In the genomic region with DNA sequence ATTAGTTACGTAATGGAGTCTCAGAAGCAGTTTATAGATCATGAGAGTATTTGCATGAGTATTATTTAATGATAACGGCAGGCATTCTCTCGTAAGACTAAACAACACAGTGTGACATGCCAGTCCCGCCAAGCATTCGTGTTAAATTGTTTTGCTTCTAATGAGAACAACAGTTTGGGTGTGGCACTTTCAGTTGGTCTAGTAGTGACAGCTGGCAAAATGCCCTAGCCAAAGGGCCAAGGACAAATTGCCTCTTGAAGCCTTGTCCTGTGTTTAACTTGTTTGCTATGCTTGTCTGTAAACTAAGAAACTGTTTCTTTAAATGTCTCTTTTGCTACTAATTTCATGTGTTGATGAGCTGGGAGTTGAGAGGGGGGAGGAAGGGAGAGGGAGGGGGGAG, we compare ENCODE assay signal across 23 mouse cellular contexts. TPM values are rescaled to one million over a fixed set of nuclear protein-coding genes. Genes with fewer than 3 reads are reported as not detected.
DNase-seq lines count a peak whose midpoint lies in the region; ATAC-seq and TF ChIP-seq lines count a peak whose summit lies in the region.
"Had no signal": no experiment of that assay in that cellular context is flagged by ENCODE, and none has a peak within 500 bp of the region (broad histone marks: within the 10 kb centered on the region; RNA-seq: fewer than 3 reads in every experiment).

No protein-coding gene starts in this region.

- H3K4me1 ChIP-seq in kidney, adult 2 months (ENCODE audit: control insufficient read depth, insufficient read depth, low read length) = no peaks in the 10 kb centered on the region
- H3K4me1 ChIP-seq in kidney, embryonic 16.5 days (ENCODE audit: insufficient read depth, low read length) = no peaks in the 10 kb centered on the region
- H3K4me1 ChIP-seq: forebrain, embryonic 15.5 days; liver, embryonic 12.5 days; megakaryocyte, embryonic 14.5 days; neural tube, embryonic 13.5 days had no signal

- H3K9me3 ChIP-seq in kidney, embryonic 16.5 days (ENCODE audit: low read length) = no peaks in the 10 kb centered on the region
- H3K9me3 ChIP-seq: embryonic facial prominence, embryonic 10.5 days; forebrain, embryonic 15.5 days; limb, embryonic 13.5 days; liver, embryonic 12.5 days; lung, embryonic 15.5 days; midbrain, embryonic 15.5 days; neural tube, embryonic 13.5 days had no signal

- no peak for ATAC-seq in kidney, embryonic 16.5 days (ENCODE audit: low FRiP score, low TSS enrichment)
- ATAC-seq in megakaryocyte-erythroid progenitor cell, adult 5-6 weeks (replicated peaks; ENCODE audit: low FRiP score, low TSS enrichment, poor library complexity, severe bottlenecking) = peak; percentile 70; the same call in 1 of the 2 replicates
- ATAC-seq: forebrain, embryonic 15.5 days; hindbrain, postnatal 0 days; intestine, embryonic 16.5 days; liver, embryonic 12.5 days; midbrain, embryonic 15.5 days had no signal

- peak; percentile 30 for DNase-seq in adrenal gland, adult 2 months
- no peak for DNase-seq in adrenal gland, postnatal 4 days (ENCODE audit: low spot score in 2 of 2)
- peak; percentile 23 for DNase-seq in kidney, adult 2 months
- DNase-seq in lung, postnatal 10 days = peak; percentile 25
- no peak for DNase-seq in lung, postnatal 25 days (ENCODE audit: low spot score)
- no peak for DNase-seq in layer of hippocampus, postnatal 25 days (ENCODE audit: extremely low spot score in 1 of 2, low spot score in 1 of 2)
- DNase-seq: cerebellum, adult 11-12 months; gastrocnemius, postnatal 14 days; thymus, postnatal 14 days had no signal

- no peak overlapping the region for H3K4me2 ChIP-seq in kidney, embryonic 16.5 days (replicated peaks; ENCODE audit: low read depth, low read length)
- H3K4me2 ChIP-seq: forebrain, embryonic 15.5 days; limb, embryonic 13.5 days; liver, embryonic 12.5 days; lung, embryonic 15.5 days; midbrain, embryonic 15.5 days; neural tube, embryonic 13.5 days had no signal

- TF ChIP-seq CTCF in kidney, adult 2 months (conservative IDR thresholded peaks at IDR 0.05; ENCODE audit: insufficient read depth, insufficient read length, low read depth, low read length) = no peak

- no peaks in the 10 kb centered on the region for H3K27me3 ChIP-seq in kidney, adult 2 months (replicated peaks; ENCODE audit: control insufficient read depth, insufficient read depth, low read length)
- H3K27me3 ChIP-seq in kidney, embryonic 16.5 days (ENCODE audit: insufficient read depth, low read length) = 0 out of 2 replicates have a peak, but pooled peaks cover under 1% of the 10 kb centered on the region
- H3K27me3 ChIP-seq: forebrain, embryonic 15.5 days; limb, embryonic 13.5 days; lung, embryonic 15.5 days; megakaryocyte, embryonic 14.5 days; midbrain, embryonic 15.5 days; neural tube, embryonic 13.5 days had no signal

- H3K4me3 ChIP-seq in kidney, adult 2 months (ENCODE audit: insufficient read depth, low read depth, low read length) = no peak overlapping the region
- no peak overlapping the region for H3K4me3 ChIP-seq in kidney, embryonic 16.5 days (ENCODE audit: low read length)
- H3K4me3 ChIP-seq: embryonic facial prominence, embryonic 10.5 days; forebrain, embryonic 15.5 days; limb, embryonic 13.5 days; liver, embryonic 12.5 days; lung, embryonic 15.5 days; megakaryocyte, embryonic 14.5 days; midbrain, embryonic 15.5 days; myocyte; neural tube, embryonic 13.5 days had no signal

- no peak overlapping the region for H3K27ac ChIP-seq in kidney, adult 2 months (ENCODE audit: insufficient read depth, low read depth, low read length)
- H3K27ac ChIP-seq in kidney, embryonic 16.5 days (ENCODE audit: low read length) = no peak overlapping the region
- H3K27ac ChIP-seq: embryonic facial prominence, embryonic 10.5 days; forebrain, embryonic 15.5 days; hindbrain, postnatal 0 days; kidney, postnatal 0 days; limb, embryonic 13.5 days; liver, embryonic 12.5 days; lung, embryonic 15.5 days; midbrain, embryonic 15.5 days; neural tube, embryonic 13.5 days had no signal

- WGBS in kidney, adult 2 months = 72% methylated on average over 5 of the region's 5 CpGs
- 82% methylated on average over 5 of the region's 5 CpGs for WGBS in kidney, embryonic 16.5 days

- no peak for TF ChIP-seq POLR2A in kidney, adult 2 months (IDR thresholded peaks at IDR 0.05; ENCODE audit: low read depth, low read length)

- no peaks in the 10 kb centered on the region for H3K36me3 ChIP-seq in kidney, adult 2 months (ENCODE audit: control insufficient read depth, insufficient read depth, low read length)
- no peaks in the 10 kb centered on the region for H3K36me3 ChIP-seq in kidney, embryonic 16.5 days (ENCODE audit: insufficient read depth, low read length)
- H3K36me3 ChIP-seq: embryonic facial prominence, embryonic 10.5 days; forebrain, embryonic 15.5 days; liver, embryonic 12.5 days; lung, embryonic 15.5 days; midbrain, embryonic 15.5 days; neural tube, embryonic 13.5 days had no signal

- H3K9ac ChIP-seq in kidney, embryonic 16.5 days (replicated peaks; ENCODE audit: low read length) = no peak overlapping the region
- H3K9ac ChIP-seq: forebrain, embryonic 15.5 days; limb, embryonic 13.5 days; liver, embryonic 12.5 days; lung, embryonic 15.5 days; midbrain, embryonic 15.5 days; neural tube, embryonic 13.5 days had no signal

RNA-seq across cellular contexts. Expression of gene Col25a1, which starts 56.3 kb away (rescaled TPM):
- total RNA-seq in adrenal gland, adult 2 months (2021) = 1 to 10 TPM; 3.5 to 4.5 TPM
- polyA plus RNA-seq in adrenal gland, adult 2 months (2012; rRNA removed) = 0.18 and 0.43 TPM in 2 replicates
- total RNA-seq in adrenal gland, postnatal 4 days (2021) = 10 to 100 TPM; 12.5 to 13.9 TPM
- polyA plus RNA-seq in kidney, adult 2 months (2012; rRNA removed) = 0.06 and 0.08 TPM in 2 replicates
- polyA plus RNA-seq in kidney, embryonic 16.5 days (2015; fragmentation: Nextera tagmentation; extraction: Ambion mirVana) = 4.2 and 4.9 TPM in 2 replicates
- 0.05 TPM in 1 of 2 replicates, not detected in the other for total RNA-seq in megakaryocyte-erythroid progenitor cell, adult 5-6 weeks (2014; fragmentation: Nextera tagmentation)
- not detected in 2 replicates for total RNA-seq in megakaryocyte-erythroid progenitor cell, adult 5-6 weeks (2017)
- 10 to 100 TPM; 68.4 to 70.2 TPM for total RNA-seq in layer of hippocampus, postnatal 25 days (2021)

Comparison
In these comparisons a context has a peak if more than half of its experiments do, and no peak if none do; other contexts are left out.
1. DNase-seq: peak in adrenal gland, adult 2 months (single experiment), kidney, adult 2 months (single experiment) and lung, postnatal 10 days (single experiment); none in adrenal gland, postnatal 4 days (0 of 2), lung, postnatal 25 days (single experiment) and layer of hippocampus, postnatal 25 days (0 of 2).
2. RNA of gene Col25a1, which starts 56.3 kb away (total RNA-seq): 68.4 to 70.2 TPM in layer of hippocampus, postnatal 25 days; 12.5 to 13.9 TPM in adrenal gland, postnatal 4 days, 3.5 to 4.5 TPM in adrenal gland, adult 2 months and 0.05 TPM in megakaryocyte-erythroid progenitor cell, adult 5-6 weeks; every median in the first group is over 4 times any median in the second.